Comparison of ENCODE assay signal across 8 mouse cellular contexts in the genomic region with DNA sequence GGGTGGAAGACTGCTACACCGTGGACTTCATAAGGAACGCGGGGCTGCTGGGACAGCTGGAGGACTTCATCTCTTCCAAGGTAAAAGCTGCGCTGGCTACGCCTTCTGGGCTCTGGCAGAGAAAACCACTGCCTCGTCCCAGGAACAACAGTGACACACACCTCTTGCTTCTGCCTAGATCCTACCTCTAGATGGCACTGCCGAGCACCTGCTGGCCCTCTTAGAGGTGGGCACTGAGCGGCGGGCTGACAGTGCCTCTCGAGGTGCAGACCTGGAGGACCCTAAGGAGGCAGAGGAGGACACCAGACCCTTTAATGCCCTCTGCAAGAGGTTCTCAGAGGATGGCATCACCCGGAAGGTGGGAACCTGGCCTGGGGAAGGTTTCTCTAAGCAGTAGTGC. TPM values are rescaled to one million over a fixed set of nuclear protein-coding genes. Genes with fewer than 3 reads are reported as not detected.
DNase-seq lines count a peak whose midpoint lies in the region; ATAC-seq and TF ChIP-seq lines count a peak whose summit lies in the region.

No protein-coding gene starts in this region.

- H3K4me3 ChIP-seq in left cerebral cortex, adult 2 months = no peak overlapping the region
- H3K4me3 ChIP-seq in lung, postnatal 0 days (ENCODE audit: low read depth, low read length) = no peak overlapping the region

- peak; percentile 66 for TF ChIP-seq CTCF in left cerebral cortex, adult 2 months (IDR thresholded peaks at IDR 0.05)
- TF ChIP-seq CTCF in lung, postnatal 0 days (IDR thresholded peaks at IDR 0.05) = peak; percentile 74

- intact Hi-C loops in left cerebral cortex, adult 2 months (cut with DNase I) = no loop called here
- intact Hi-C loops in left cerebral cortex, postnatal 25 days (cut with DNase I) = no loop called here

- DNase-seq in left cerebral cortex, adult 2 months (ENCODE audit: extremely low spot score in 1 of 2, low spot score in 2 of 2) = peak in 1 of 2 experiments; percentile 31
- no peak for DNase-seq in left cerebral cortex, postnatal 25 days (ENCODE audit: low spot score in 2 of 2)
- DNase-seq in MN1 (ENCODE audit: low spot score) = peak; percentile 16
- peak; percentile 81 for DNase-seq in embryo, embryonic 10 days (ENCODE audit: low spot score)
- peak; percentile 67 for DNase-seq in induced T-regulatory cell, adult 2 months (ENCODE audit: low read depth)
- DNase-seq in lung, postnatal 0 days (ENCODE audit: low spot score) = peak; percentile 28
- peak; percentile 40 for DNase-seq in retina, postnatal 7 days (ENCODE audit: low read depth, low spot score)

- H3K4me1 ChIP-seq in lung, postnatal 0 days (ENCODE audit: insufficient read depth, low read depth, low read length) = no peaks in the 10 kb centered on the region

- no peaks in the 10 kb centered on the region for H3K9me3 ChIP-seq in lung, postnatal 0 days (ENCODE audit: low read length)

- no peak overlapping the region for H3K9ac ChIP-seq in lung, postnatal 0 days (replicated peaks; ENCODE audit: low read depth)

- H3K27ac ChIP-seq in left cerebral cortex, adult 2 months = no peak overlapping the region
- no peak overlapping the region for H3K27ac ChIP-seq in lung, postnatal 0 days (ENCODE audit: low read length)

- H3K4me2 ChIP-seq in lung, postnatal 0 days (replicated peaks; ENCODE audit: low read depth, low read length) = no peak overlapping the region

- TF ChIP-seq EP300 in lung, postnatal 0 days (IDR thresholded peaks at IDR 0.05) = no peak

- 21% methylated on average over 11 of the region's 11 CpGs for WGBS in lung, postnatal 0 days

- ATAC-seq in lung, postnatal 0 days = no peak
- ATAC-seq in erythroblast, adult 5-6 weeks (replicated peaks; ENCODE audit: low FRiP score, poor library complexity, severe bottlenecking) = no peak

- no peaks in the 10 kb centered on the region for H3K27me3 ChIP-seq in lung, postnatal 0 days (replicated peaks; ENCODE audit: insufficient read depth, low read length)

- no peaks in the 10 kb centered on the region for H3K36me3 ChIP-seq in lung, postnatal 0 days (ENCODE audit: insufficient read depth, low read length)

RNA-seq across cellular contexts. Expression of a gene that starts 12.9 kb away (rescaled TPM):
- total RNA-seq in left cerebral cortex, adult 2 months (2021) = not detected
- not detected for total RNA-seq in left cerebral cortex, postnatal 25 days (2021)
- not detected in 2 replicates for polyA plus RNA-seq in lung, postnatal 0 days (2015; fragmentation: Nextera tagmentation; extraction: Ambion mirVana)
- not detected in 2 replicates for total RNA-seq in erythroblast, adult 5-6 weeks (2015; ENCODE audit: low replicate concordance)
- total RNA-seq in erythroblast, adult 5-6 weeks (2017; ENCODE audit: low replicate concordance) = not detected in 2 replicates

RNA-seq across cellular contexts. Expression of a gene that starts 36.2 kb away (rescaled TPM):
- total RNA-seq in left cerebral cortex, adult 2 months (2021) = 10 to 100 TPM; 77.7 to 80.4 TPM
- 10 to 100 TPM; 54.4 to 58.6 TPM for total RNA-seq in left cerebral cortex, postnatal 25 days (2021)
- 0.97 and 0.98 TPM in 2 replicates for polyA plus RNA-seq in lung, postnatal 0 days (2015; fragmentation: Nextera tagmentation; extraction: Ambion mirVana)
- not detected in 2 replicates for total RNA-seq in erythroblast, adult 5-6 weeks (2015; ENCODE audit: low replicate concordance)
- not detected in 2 replicates for total RNA-seq in erythroblast, adult 5-6 weeks (2017; ENCODE audit: low replicate concordance)

RNA-seq across cellular contexts. Expression of a gene that starts 47.8 kb away (rescaled TPM):
- 1 to 10 TPM; 1.0 to 2.2 TPM for total RNA-seq in left cerebral cortex, adult 2 months (2021)
- 1 to 10 TPM in 1 of 2 experiments, under 1 TPM in 1; 0.96 to 1.1 TPM for total RNA-seq in left cerebral cortex, postnatal 25 days (2021)
- polyA plus RNA-seq in lung, postnatal 0 days (2015; fragmentation: Nextera tagmentation; extraction: Ambion mirVana) = 5.6 and 7.3 TPM in 2 replicates
- total RNA-seq in erythroblast, adult 5-6 weeks (2015; ENCODE audit: low replicate concordance) = not detected in 2 replicates
- 2.0 TPM in 1 of 2 replicates, not detected in the other for total RNA-seq in erythroblast, adult 5-6 weeks (2017; ENCODE audit: low replicate concordance)

Comparison
In these comparisons a context has a peak if more than half of its experiments do, and no peak if none do; other contexts are left out.
1. DNase-seq: peak in MN1 (single experiment), embryo, embryonic 10 days (single experiment), induced T-regulatory cell, adult 2 months (single experiment), lung, postnatal 0 days (single experiment) and retina, postnatal 7 days (single experiment); none in left cerebral cortex, postnatal 25 days (0 of 2).
2. RNA of a gene that starts 36.2 kb away (total RNA-seq): 77.7 to 80.4 TPM in left cerebral cortex, adult 2 months and 54.4 to 58.6 TPM in left cerebral cortex, postnatal 25 days; not detected in erythroblast, adult 5-6 weeks; every median in the first group is over 10 times any median in the second.